Mouse (Mus musculus) MEL (cell line): ENCODE data around the gene Rpl26.

Source experiments
- BHLHE40 ChIP-seq: IDR thresholded peaks from 2 replicates; pipeline ENCODE4 v1.6.1; 2012; ENCODE audit warnings: low read depth, mild to moderate bottlenecking, inconsistent platforms, low read length, improper control_type of control experiment, borderline replicate concordance
- CTCF ChIP-seq, 3 experiments: IDR thresholded peaks in 2 of 3; conservative IDR thresholded peaks in 1 of 3; 2 replicates each; pipeline ENCODE4 v1.5.1; 2011 to 2012; ENCODE audit warnings: low read length in 3 of 3, low read depth in 2 of 3, mild to moderate bottlenecking in 2 of 3, improper control_type of control experiment in 1 of 3, inconsistent platforms in 1 of 3, mixed read lengths in 1 of 3, moderate library complexity in 1 of 3; ENCODE audit not compliant: control insufficient read depth in 1 of 3, insufficient read depth in 1 of 3, poor library complexity in 1 of 3, severe bottlenecking in 1 of 3
- EP300 ChIP-seq, 2 experiments: IDR thresholded peaks; 2 replicates each; pipeline ENCODE4 v1.6.1; 2011; ENCODE audit warnings: improper control_type of control experiment in 2 of 2, low read length in 2 of 2, low read depth in 1 of 2, mild to moderate bottlenecking in 1 of 2
- GABPA ChIP-seq: IDR thresholded peaks from 2 replicates; pipeline ENCODE4 v1.6.1; 2012; ENCODE audit warnings: low read depth, mild to moderate bottlenecking, inconsistent platforms, low read length, improper control_type of control experiment, moderate library complexity
- MAX ChIP-seq: IDR thresholded peaks from 2 replicates; pipeline ENCODE4 v1.6.1; 2011; ENCODE audit warnings: low read length, improper control_type of control experiment
- POLR2A ChIP-seq, 2 experiments: IDR thresholded peaks; 2 replicates each; pipeline ENCODE4 v1.6.1; 2011 to 2012; ENCODE audit warnings: low read length in 2 of 2, mild to moderate bottlenecking in 2 of 2, control low read depth in 1 of 2, improper control_type of control experiment in 1 of 2, low read depth in 1 of 2, moderate library complexity in 1 of 2; ENCODE audit not compliant: control insufficient read depth in 1 of 2, insufficient read depth in 1 of 2, poor library complexity in 1 of 2
- RAD21 ChIP-seq: IDR thresholded peaks from 2 replicates; pipeline ENCODE4 v1.6.1; 2011; ENCODE audit warnings: mild to moderate bottlenecking, low read depth, low read length, improper control_type of control experiment
- SIN3A ChIP-seq: IDR thresholded peaks from 2 replicates; pipeline ENCODE4 v1.6.1; 2012; ENCODE audit warnings: low read length, improper control_type of control experiment, inconsistent platforms
- USF1 ChIP-seq: IDR thresholded peaks from 2 replicates; pipeline ENCODE4 v1.6.1; 2014; ENCODE audit warnings: low read depth, mild to moderate bottlenecking, inconsistent platforms, low read length, improper control_type of control experiment, moderate library complexity
- ZC3H11A ChIP-seq: IDR thresholded peaks from 2 replicates; pipeline ENCODE4 v1.6.1; 2012; ENCODE audit warnings: low read depth, mild to moderate bottlenecking, inconsistent platforms, low read length, improper control_type of control experiment

GRCm38 (mm10) chr11:68857329-68857728 lies 44.1 kb upstream of the Rpl26 start:
- TF ChIP-seq GABPA, result no peak
- TF ChIP-seq MAX, result no peak
- no peak for TF ChIP-seq POLR2A (IDR thresholded peaks at IDR 0.05; ENCODE audit: control insufficient read depth in 1 of 2, insufficient read depth in 1 of 2, low read depth in 1 of 2, low read length in 2 of 2, poor library complexity in 1 of 2)
- no peak for TF ChIP-seq BHLHE40
- no peak for TF ChIP-seq SIN3A
- TF ChIP-seq ZC3H11A, result no peak
- no peak for TF ChIP-seq CTCF (IDR thresholded peaks at IDR 0.05 in 2 of 3, conservative IDR thresholded peaks at IDR 0.05 in 1 of 3; ENCODE audit: control insufficient read depth in 1 of 3, insufficient read depth in 1 of 3, low read depth in 2 of 3, low read length in 3 of 3, poor library complexity in 1 of 3, severe bottlenecking in 1 of 3)
- no peak for TF ChIP-seq RAD21
- no peak for TF ChIP-seq EP300 (IDR thresholded peaks at IDR 0.05; ENCODE audit: low read depth in 1 of 2, low read length in 2 of 2)
- TF ChIP-seq USF1, result no peak
